Mouse (Mus musculus): ENCODE results near the gene BC107364. TPM values are rescaled to one million over a fixed set of nuclear protein-coding genes. Genes with fewer than 3 reads are reported as not detected.
"Not testable (repeated sequence)": the region's sequence is repeated elsewhere in the genome, so short reads cannot be mapped to it uniquely, and the experiment has no call there.

The BC107364 gene
- total and polyA plus RNA-seq, 2 experiments from 2014 or later, result not detected

GRCm38 (mm10) chr3:96481856-96482255, 29.8 kb upstream of the BC107364 start:
- Histone ChIP-seq H3K9ac (replicated peaks; ENCODE audit: low read length, poor library complexity, severe bottlenecking) (no peak overlapping the region), H3K4me1 (ENCODE audit: insufficient read depth, low read length) (no peaks in the 10 kb centered on the region), H3K9me3 (ENCODE audit: low read length) (no peaks in the 10 kb centered on the region), H3K27me3 (ENCODE audit: insufficient read depth, low read length) (peaks cover 10% of the 10 kb centered on the region; the same call in 1 of the 2 replicates), H3K4me3 (ENCODE audit: low read depth, low read length) (no peak overlapping the region), H3K27ac (ENCODE audit: low read depth, low read length) (no peak overlapping the region), H3K4me2 (ENCODE audit: low read depth, low read length, poor library complexity, severe bottlenecking) (no peak overlapping the region), H3K36me3 (ENCODE audit: insufficient read depth, low read length) (no peaks in the 10 kb centered on the region)
- ATAC-seq (ENCODE audit: low FRiP score) (no peak), DNase-seq (ENCODE audit: low spot score) (no peak)
- 90% methylated on average over 3 of the region's 3 CpGs for WGBS
- no peak for TF ChIP-seq CTCF (IDR thresholded peaks at IDR 0.05)

- Histone ChIP-seq H3K4me2 (ENCODE audit: low read depth, low read length, poor library complexity, severe bottlenecking) (no peak overlapping the region), H3K27ac (ENCODE audit: low read depth, low read length) (no peak overlapping the region), H3K4me1 (ENCODE audit: insufficient read depth, low read length) (no peaks in the 10 kb centered on the region), H3K27me3 (ENCODE audit: insufficient read depth, low read length) (peaks cover 18% of the 10 kb centered on the region), H3K9me3 (ENCODE audit: low read length) (no peaks in the 10 kb centered on the region), H3K36me3 (ENCODE audit: insufficient read depth, low read length) (no peaks in the 10 kb centered on the region), H3K4me3 (ENCODE audit: low read depth, low read length) (no peak overlapping the region), H3K9ac (replicated peaks; ENCODE audit: low read length, poor library complexity, severe bottlenecking) (no peak overlapping the region)
- ATAC-seq (ENCODE audit: low FRiP score) (no peak), DNase-seq (ENCODE audit: low spot score) (no peak)
- 94% methylated on average over 4 of the region's 4 CpGs for whole genome bisulfite sequencing
- no peak for TF ChIP-seq CTCF (IDR thresholded peaks at IDR 0.05)
These were observed 28.7 kb upstream of the BC107364 start for GRCm38 (mm10) chr3:96480684-96481270.

DNA sequence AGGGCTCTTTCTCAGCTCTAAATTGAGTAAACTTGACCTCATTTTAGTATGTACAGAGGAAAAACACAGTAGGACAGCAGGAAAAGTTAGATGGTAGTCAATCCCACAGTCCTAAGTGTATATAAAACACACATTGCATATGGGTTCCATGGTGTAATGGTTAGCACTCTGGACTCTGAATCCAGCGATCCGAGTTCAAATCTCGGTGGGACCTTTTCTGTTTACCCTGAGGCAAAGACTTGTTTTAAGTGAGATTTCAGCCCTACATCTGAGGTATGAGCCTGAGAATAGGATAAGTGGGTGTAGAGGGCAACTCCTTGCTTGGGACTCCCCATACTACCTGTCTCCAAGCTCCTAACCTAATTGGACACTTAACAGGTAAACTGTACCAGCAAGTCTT, 27.1 kb upstream of the BC107364 start:
- WGBS, result 17% methylated on average over 3 of the region's 3 CpGs
- peaks cover 3% of the 10 kb centered on the region; the same call in 1 of the 2 replicates for H3K4me1 ChIP-seq (ENCODE audit: insufficient read depth, low read length)
- H3K9me3 ChIP-seq (ENCODE audit: low read length), result no peaks in the 10 kb centered on the region
- no peak overlapping the region for H3K4me2 ChIP-seq (ENCODE audit: low read depth, low read length, poor library complexity, severe bottlenecking)
- no peaks in the 10 kb centered on the region for H3K36me3 ChIP-seq (ENCODE audit: insufficient read depth, low read length)
- no peak for TF ChIP-seq CTCF (IDR thresholded peaks at IDR 0.05)
- ATAC-seq (ENCODE audit: low FRiP score), result no peak
- no peak overlapping the region for H3K9ac ChIP-seq (replicated peaks; ENCODE audit: low read length, poor library complexity, severe bottlenecking)
- H3K4me3 ChIP-seq (ENCODE audit: low read depth, low read length), result no peak overlapping the region
- DNase-seq (ENCODE audit: low spot score), result no peak
- H3K27ac ChIP-seq (ENCODE audit: low read depth, low read length), result no peak overlapping the region
- H3K27me3 ChIP-seq (ENCODE audit: insufficient read depth, low read length), result peaks cover 31% of the 10 kb centered on the region

DNA sequence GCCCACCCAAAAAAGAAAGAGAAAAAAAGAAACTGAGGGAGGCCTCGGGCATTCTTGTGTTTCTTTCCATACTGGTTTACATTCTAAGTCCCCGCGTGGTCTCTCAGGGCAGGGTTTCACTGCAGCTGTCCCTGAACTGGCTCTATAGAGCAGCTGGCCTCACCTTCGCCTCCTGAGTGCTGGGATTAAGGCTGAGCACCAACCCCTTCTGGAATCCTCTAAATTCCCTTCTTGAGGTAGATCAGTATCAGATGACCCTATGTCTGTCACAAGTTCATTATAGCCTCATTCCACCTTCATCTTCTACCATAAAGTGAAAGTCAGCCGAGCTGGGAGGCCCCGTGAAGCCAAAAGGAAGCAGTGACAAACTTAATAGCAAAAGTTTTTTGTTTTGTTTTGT, 25.5 kb upstream of the BC107364 start:
- Histone ChIP-seq H3K4me1 (ENCODE audit: insufficient read depth, low read length) (peaks cover 3% of the 10 kb centered on the region; the same call in 1 of the 2 replicates), H3K9ac (replicated peaks; ENCODE audit: low read length, poor library complexity, severe bottlenecking) (no peak overlapping the region), H3K36me3 (ENCODE audit: insufficient read depth, low read length) (no peaks in the 10 kb centered on the region), H3K4me2 (ENCODE audit: low read depth, low read length, poor library complexity, severe bottlenecking) (no peak overlapping the region), H3K27me3 (ENCODE audit: insufficient read depth, low read length) (peaks cover 38% of the 10 kb centered on the region), H3K4me3 (ENCODE audit: low read depth, low read length) (no peak overlapping the region), H3K27ac (ENCODE audit: low read depth, low read length) (no peak overlapping the region), H3K9me3 (ENCODE audit: low read length) (no peaks in the 10 kb centered on the region)
- WGBS, result 71% methylated on average over 6 of the region's 6 CpGs
- no peak for TF ChIP-seq CTCF (IDR thresholded peaks at IDR 0.05)
- ATAC-seq (ENCODE audit: low FRiP score) (no peak), DNase-seq (ENCODE audit: low spot score) (no peak)

DNA sequence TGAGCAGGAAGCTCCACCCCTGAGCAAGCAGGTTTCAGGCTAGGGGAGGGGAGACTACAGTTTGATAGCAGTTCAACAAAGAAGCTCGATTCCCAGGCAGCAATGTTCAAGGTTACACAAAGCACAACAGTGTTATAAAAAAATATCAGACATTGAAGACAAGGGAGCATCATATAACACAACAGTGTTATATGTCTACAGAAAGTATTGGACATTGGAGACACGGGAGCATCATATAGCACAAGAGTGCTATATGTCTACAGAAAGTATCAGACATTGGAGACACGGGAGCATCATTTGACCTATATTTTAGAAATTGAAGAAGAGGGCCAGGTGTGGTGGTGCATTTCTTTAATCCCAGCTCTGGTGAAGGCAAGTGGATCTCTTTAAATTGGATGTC, 25.0 kb upstream of the BC107364 start:
- ATAC-seq (ENCODE audit: low FRiP score) (no peak), DNase-seq (ENCODE audit: low spot score) (no peak)
- Histone ChIP-seq H3K27me3 (ENCODE audit: insufficient read depth, low read length) (peaks cover 38% of the 10 kb centered on the region), H3K9me3 (ENCODE audit: low read length) (no peaks in the 10 kb centered on the region), H3K36me3 (ENCODE audit: insufficient read depth, low read length) (no peaks in the 10 kb centered on the region), H3K4me1 (ENCODE audit: insufficient read depth, low read length) (peaks cover 3% of the 10 kb centered on the region; the same call in 1 of the 2 replicates), H3K9ac (replicated peaks; ENCODE audit: low read length, poor library complexity, severe bottlenecking) (no peak overlapping the region), H3K4me2 (ENCODE audit: low read depth, low read length, poor library complexity, severe bottlenecking) (no peak overlapping the region), H3K4me3 (ENCODE audit: low read depth, low read length) (no peak overlapping the region), H3K27ac (ENCODE audit: low read depth, low read length) (no peak overlapping the region)
- 57% methylated on average over 3 of the region's 3 CpGs for WGBS
- TF ChIP-seq CTCF (IDR thresholded peaks at IDR 0.05), result no peak

- H3K27me3 ChIP-seq (ENCODE audit: insufficient read depth, low read length), result peaks cover 38% of the 10 kb centered on the region
- no peak for ATAC-seq (ENCODE audit: low FRiP score)
- 2% methylated on average over 44 of the region's 44 CpGs for WGBS
These were observed 23.0 kb upstream of the BC107364 start for GRCm38 (mm10) chr3:96474909-96475655.

GRCm38 (mm10) chr3:96473556-96473955, 21.4 kb upstream of the BC107364 start:
- H3K9me3 ChIP-seq (ENCODE audit: low read length); DNase-seq (ENCODE audit: low spot score); H3K9ac ChIP-seq (replicated peaks; ENCODE audit: low read length, poor library complexity, severe bottlenecking); H3K27ac ChIP-seq (ENCODE audit: low read depth, low read length); H3K4me1 ChIP-seq (ENCODE audit: insufficient read depth, low read length); H3K4me3 ChIP-seq (ENCODE audit: low read depth, low read length); ATAC-seq (ENCODE audit: low FRiP score); H3K4me2 ChIP-seq (ENCODE audit: low read depth, low read length, poor library complexity, severe bottlenecking); H3K36me3 ChIP-seq (ENCODE audit: insufficient read depth, low read length): not testable (repeated sequence)
- WGBS, result 79% methylated on average over 3 of the region's 3 CpGs
- peaks cover 38% of the 10 kb centered on the region for H3K27me3 ChIP-seq (ENCODE audit: insufficient read depth, low read length)

More at GRCm38 (mm10) chr3:96474909-96475655, 23.0 kb upstream of the BC107364 start:
- H3K4me1 ChIP-seq (ENCODE audit: insufficient read depth, low read length), result peaks cover 3% of the 10 kb centered on the region; the same call in 1 of the 2 replicates
- H3K27ac ChIP-seq (ENCODE audit: low read depth, low read length), result no peak overlapping the region
- no peaks in the 10 kb centered on the region for H3K9me3 ChIP-seq (ENCODE audit: low read length)
- H3K4me2 ChIP-seq (ENCODE audit: low read depth, low read length, poor library complexity, severe bottlenecking), result peak overlapping the region; percentile 68
- no peak for TF ChIP-seq CTCF (IDR thresholded peaks at IDR 0.05)
- 0 out of 2 replicates have a peak overlapping the region, but pooled peaks have one; percentile 29 for H3K9ac ChIP-seq (replicated peaks; ENCODE audit: low read length, poor library complexity, severe bottlenecking)
- no peaks in the 10 kb centered on the region for H3K36me3 ChIP-seq (ENCODE audit: insufficient read depth, low read length)
- peak overlapping the region; percentile 37 for H3K4me3 ChIP-seq (ENCODE audit: low read depth, low read length)
- DNase-seq (ENCODE audit: low spot score), result no peak
